Mouse (Mus musculus) layer of hippocampus, adult 18-20 months (tissue): ENCODE data around the gene Kcnn3. TPM values are rescaled to one million over a fixed set of nuclear protein-coding genes. Genes with fewer than 3 reads are reported as not detected.

Source experiments
- total RNA-seq, 2 experiments: library from RNA; stranded (reverse); gene quantifications; 2 replicates each; pipeline ENCODE4 v1.2.3; 2021

Gene Kcnn3
- total RNA-seq, 2 experiments from 2014 or later, result 24.6 to 26.6 TPM

Other genes with a start within 250 kb of the Kcnn3 start
- gene Slc50a1, start 249.6 kb upstream of the Kcnn3 start, total RNA-seq, result 10 to 100 TPM; 43.7 to 52.2 TPM
- 10 to 100 TPM in 1 of 2 experiments, 1 to 10 TPM in 1; 8.4 to 11.4 TPM for gene Efna1, start 239.0 kb upstream of the Kcnn3 start, total RNA-seq
- gene Efna3, start 197.2 kb upstream of the Kcnn3 start, total RNA-seq, result 10 to 100 TPM; 78.2 to 80.1 TPM
- under 1 TPM; 0.53 to 0.77 TPM for gene Efna4, start 182.1 kb upstream of the Kcnn3 start, total RNA-seq
- 100 to 1,000 TPM; 120 to 126 TPM for gene Adam15, start 170.2 kb upstream of the Kcnn3 start, total RNA-seq
- gene Dcst2, start 158.2 kb upstream of the Kcnn3 start, total RNA-seq, result under 1 TPM; 0.22 to 0.41 TPM
- not detected for gene Dcst1, start 154.9 kb upstream of the Kcnn3 start, total RNA-seq
- 10 to 100 TPM; 12.1 to 16.8 TPM for gene Zbtb7b, start 125.4 kb upstream of the Kcnn3 start, total RNA-seq
- 1 to 10 TPM; 2.5 to 4.4 TPM for gene Lenep, start 117.4 kb upstream of the Kcnn3 start, total RNA-seq
- 10 to 100 TPM; 39.8 to 39.9 TPM for gene Flad1, start 108.3 kb upstream of the Kcnn3 start, total RNA-seq
- gene Cks1b, start 101.8 kb upstream of the Kcnn3 start, total RNA-seq, result 1 to 10 TPM; 2.3 to 2.4 TPM
- gene Shc1, start 101.7 kb upstream of the Kcnn3 start, total RNA-seq, result 10 to 100 TPM; 11.5 to 12.8 TPM
- gene Pygo2, start 90.0 kb upstream of the Kcnn3 start, total RNA-seq, result 10 to 100 TPM; 60.4 to 64.9 TPM
- gene Pbxip1, start 83.5 kb upstream of the Kcnn3 start, total RNA-seq, result 10 to 100 TPM; 37.7 to 41.2 TPM
- gene Pmvk, start 65.6 kb upstream of the Kcnn3 start, total RNA-seq, result 10 to 100 TPM; 29.4 to 34.3 TPM
- gene Adar, start 194.9 kb downstream of the Kcnn3 start, total RNA-seq, result 100 to 1,000 TPM; 117 to 124 TPM
- gene Chrnb2, start 244.5 kb downstream of the Kcnn3 start, total RNA-seq, result 10 to 100 TPM; 31.3 to 31.5 TPM